Mouse (Mus musculus): Measurements from ENCODE around the gene Atp5mpl.

The Atp5mpl gene

GRCm38 (mm10) chr12:111966683-111967173 is at the start of gene Atp5mpl:
Atp5mpl (minus strand) TSS chr12:111966977.
- CTCF ChIA-PET = interaction anchor here (0.7 kb wide), 1 partner anchor 63 kb away, joined by 5 read pairs; no protein-coding TSS in a partner anchor

- CTCF ChIA-PET = no interaction called here
Measured at GRCm38 (mm10) chr12:112016346-112016745, 49.6 kb upstream of the Atp5mpl start.

GRCm38 (mm10) chr12:112013271-112013801 is 46.6 kb upstream of the Atp5mpl start:
- CTCF ChIA-PET = no interaction called here

GRCm38 (mm10) chr12:112012511-112013270 is 45.9 kb upstream of the Atp5mpl start:
- CTCF ChIA-PET = no interaction called here

- CTCF ChIA-PET = no interaction called here
Measured at GRCm38 (mm10) chr12:112001223-112001622, 34.4 kb upstream of the Atp5mpl start.

- CTCF ChIA-PET = no interaction called here
Measured at GRCm38 (mm10) chr12:111999735-112000134, 33.0 kb upstream of the Atp5mpl start.

GRCm38 (mm10) chr12:111995161-111995560 is 28.4 kb upstream of the Atp5mpl start:
- CTCF ChIA-PET = no interaction called here

GRCm38 (mm10) chr12:111992626-111993025 is 25.8 kb upstream of the Atp5mpl start:
- CTCF ChIA-PET = no interaction called here

- CTCF ChIA-PET = interaction anchor here (0.6 kb wide), 1 partner anchor 8 kb away, joined by 8 read pairs; no protein-coding TSS in a partner anchor
Measured at GRCm38 (mm10) chr12:111986756-111987155, 20.0 kb upstream of the Atp5mpl start.

- CTCF ChIA-PET = no interaction called here
Measured at GRCm38 (mm10) chr12:111983165-111983564, 16.4 kb upstream of the Atp5mpl start.

- CTCF ChIA-PET = no interaction called here
Measured at GRCm38 (mm10) chr12:111981831-111982230, 15.1 kb upstream of the Atp5mpl start.

GRCm38 (mm10) chr12:111980887-111981367 is 14.2 kb upstream of the Atp5mpl start, which contains the start of gene Rd3l:
Rd3l (minus strand) TSS chr12:111981317.
- CTCF ChIA-PET = no interaction called here

- CTCF ChIA-PET = interaction anchor here (0.7 kb wide), 1 partner anchor 329 kb away, joined by 3 read pairs; no protein-coding TSS in a partner anchor
Measured at GRCm38 (mm10) chr12:111978274-111978673, 11.5 kb upstream of the Atp5mpl start.

- CTCF ChIA-PET = no interaction called here
Measured at GRCm38 (mm10) chr12:111977138-111977537, 10.4 kb upstream of the Atp5mpl start.

GRCm38 (mm10) chr12:111974578-111974977 is 7.8 kb upstream of the Atp5mpl start:
- CTCF ChIA-PET = no interaction called here

GRCm38 (mm10) chr12:111972504-111972903 is 5.7 kb upstream of the Atp5mpl start:
- CTCF ChIA-PET = no interaction called here

- CTCF ChIA-PET = no interaction called here
Measured at GRCm38 (mm10) chr12:111971231-111971686, 4.5 kb upstream of the Atp5mpl start, which contains the start of gene Tdrd9. Tdrd9 (plus strand) TSS chr12:111971559.

GRCm38 (mm10) chr12:111970085-111970484 is 3.3 kb upstream of the Atp5mpl start:
- CTCF ChIA-PET = no interaction called here

- CTCF ChIA-PET = no interaction called here
Measured at GRCm38 (mm10) chr12:111963339-111963738, 3.4 kb downstream of the Atp5mpl start.

- CTCF ChIA-PET = interaction anchor here (0.7 to 0.8 kb wide), 2 partner anchors 21 to 37 kb away, joined by 10 to 12 read pairs; no protein-coding TSS in a partner anchor
Measured at GRCm38 (mm10) chr12:111958101-111958865, 8.5 kb downstream of the Atp5mpl start.

GRCm38 (mm10) chr12:111956173-111956572 is 10.6 kb downstream of the Atp5mpl start:
- CTCF ChIA-PET = no interaction called here

- CTCF ChIA-PET = no interaction called here
Measured at GRCm38 (mm10) chr12:111951701-111952100, 15.1 kb downstream of the Atp5mpl start.

Data from spleen, embryonic (tissue).